Mouse (Mus musculus) limb, embryonic 14.5 days (tissue): ENCODE data around the gene Ttc39a. TPM values are rescaled to one million over a fixed set of nuclear protein-coding genes. Genes with fewer than 3 reads are reported as not detected.

ENCODE experiments used
- ATAC-seq: fragments of 200-750 bp; cut with Nextera tagmentation; 2 replicates; pipeline ENCODE4 v1.8.0; 2017; ENCODE audit warnings: low read depth, moderate number of reproducible peaks, moderate TSS enrichment; ENCODE audit not compliant: low FRiP score
- DNase-seq: peaks from one replicate; pipeline ENCODE4 v3.0.0-alpha.2; 2015; ENCODE audit warnings: low spot score
- H3K27ac ChIP-seq: fragments of 300-500 bp; sonication (generic); replicated peaks from 2 replicates; pipeline ENCODE4 v1.5.1; 2014; ENCODE audit warnings: low read depth, mild to moderate bottlenecking, low read length, moderate library complexity, mixed read lengths
- H3K27me3 ChIP-seq: fragments of 300-500 bp; sonication (generic); 2 replicates; pipeline ENCODE4 v1.6.1; 2014; ENCODE audit warnings: low read length, mixed read lengths; ENCODE audit not compliant: control insufficient read depth, insufficient read depth
- H3K36me3 ChIP-seq: fragments of 300-500 bp; sonication (generic); 2 replicates; pipeline ENCODE4 v1.6.1; 2014; ENCODE audit warnings: mild to moderate bottlenecking, low read length, moderate library complexity, mixed read lengths; ENCODE audit not compliant: control insufficient read depth, insufficient read depth
- H3K4me1 ChIP-seq: fragments of 300-500 bp; sonication (generic); 2 replicates; pipeline ENCODE4 v1.6.1; 2014; ENCODE audit warnings: antibody characterized with exemption, low read length, mixed read lengths; ENCODE audit not compliant: control insufficient read depth, insufficient read depth
- H3K4me2 ChIP-seq: fragments of 300-500 bp; sonication (generic); replicated peaks from 2 replicates; pipeline ENCODE4 v1.6.1; 2014; ENCODE audit warnings: low read depth, mild to moderate bottlenecking, low read length, moderate library complexity; ENCODE audit not compliant: severe bottlenecking
- H3K4me3 ChIP-seq: fragments of 300-500 bp; sonication (generic); replicated peaks from 2 replicates; pipeline ENCODE4 v1.5.1; 2014; ENCODE audit warnings: low read length
- H3K9ac ChIP-seq: fragments of 300-500 bp; sonication (generic); 2 replicates; pipeline ENCODE4 v1.6.1; 2014; ENCODE audit warnings: mild to moderate bottlenecking, low read depth, low read length, moderate library complexity; ENCODE audit not compliant: severe bottlenecking
- H3K9me3 ChIP-seq: fragments of 300-500 bp; sonication (generic); 2 replicates; pipeline ENCODE4 v1.6.1; 2016; ENCODE audit warnings: low read length; ENCODE audit not compliant: control insufficient read depth
- POLR2A ChIP-seq: fragments of 200-500 bp; IDR thresholded peaks from 2 replicates; pipeline ENCODE4 v1.8.0; 2012; ENCODE audit warnings: inconsistent platforms, mild to moderate bottlenecking, moderate library complexity, borderline replicate concordance; ENCODE audit not compliant: insufficient read depth, insufficient read length; ENCODE audit errors: extremely low read depth
- WGBS: fragments of 180-500 bp; shearing (Covaris S2); extraction: QIAGEN DNeasy Blood & Tissue Kit; methylation state at CpG from one replicate; pipeline ENCODE4 v1.1.7; 2014; 5-methylcytosine and 5-hydroxymethylcytosine counted together
- polyA plus RNA-seq, 2 experiments: library from polyadenylated mRNA; depleted of rRNA in 1 of 2; stranded (reverse) in 1 of 2; unstranded in 1 of 2; fragments of >200 nt; fragmentation: Nextera tagmentation in 1 of 2; extraction: Ambion mirVana in 1 of 2; gene quantifications; 2 replicates each; pipeline versions ENCODE4 v1.2.1 to v1.2.3; 2012 to 2014

Gene Ttc39a
- polyA plus RNA-seq, 2 experiments = 4.3 to 5.4 TPM

- Histone ChIP-seq H3K4me1 (no peaks in the 10 kb centered on the region), H3K36me3 (peaks cover 24% of the 10 kb centered on the region), H3K4me2 (no peak overlapping the region), H3K27me3 (no peaks in the 10 kb centered on the region), H3K27ac (no peak overlapping the region), H3K9me3 (no peaks in the 10 kb centered on the region), H3K9ac (no peak overlapping the region), H3K4me3 (no peak overlapping the region)
- TF ChIP-seq POLR2A = no peak
- ATAC-seq (no peak), DNase-seq (no peak)
- WGBS = 83% methylated on average over 6 of the region's 7 CpGs
Observed at GRCm38 (mm10) chr4:109442126-109442525, 35.7 kb downstream of the Ttc39a start.

- no peak overlapping the region for H3K9ac ChIP-seq
- H3K27ac ChIP-seq = no peak overlapping the region
- no peak overlapping the region for H3K4me2 ChIP-seq
- DNase-seq (no peak), ATAC-seq (no peak)
- H3K36me3 ChIP-seq = peaks cover 24% of the 10 kb centered on the region
- no peaks in the 10 kb centered on the region for H3K9me3 ChIP-seq
- WGBS = 80% methylated on average over 4 of the region's 4 CpGs
- H3K4me3 ChIP-seq = no peak overlapping the region
- TF ChIP-seq POLR2A = no peak
- no peaks in the 10 kb centered on the region for H3K27me3 ChIP-seq
- no peaks in the 10 kb centered on the region for H3K4me1 ChIP-seq
Observed at GRCm38 (mm10) chr4:109442649-109443048, 36.2 kb downstream of the Ttc39a start.

GRCm38 (mm10) chr4:109444471-109444870 is 38.0 kb downstream of the Ttc39a start:
- 71% methylated on average over 6 of the region's 6 CpGs for WGBS
- no peak overlapping the region for H3K9ac ChIP-seq
- no peak for TF ChIP-seq POLR2A
- no peak overlapping the region for H3K4me2 ChIP-seq
- H3K27ac ChIP-seq = no peak overlapping the region
- no peaks in the 10 kb centered on the region for H3K9me3 ChIP-seq
- no peaks in the 10 kb centered on the region for H3K4me1 ChIP-seq
- H3K36me3 ChIP-seq = peaks cover 19% of the 10 kb centered on the region
- no peaks in the 10 kb centered on the region for H3K27me3 ChIP-seq
- H3K4me3 ChIP-seq = no peak overlapping the region
- no peak for DNase-seq
- ATAC-seq = no peak

- ATAC-seq = no peak
Observed at GRCm38 (mm10) chr4:109444951-109445350, 38.5 kb downstream of the Ttc39a start.

DNA sequence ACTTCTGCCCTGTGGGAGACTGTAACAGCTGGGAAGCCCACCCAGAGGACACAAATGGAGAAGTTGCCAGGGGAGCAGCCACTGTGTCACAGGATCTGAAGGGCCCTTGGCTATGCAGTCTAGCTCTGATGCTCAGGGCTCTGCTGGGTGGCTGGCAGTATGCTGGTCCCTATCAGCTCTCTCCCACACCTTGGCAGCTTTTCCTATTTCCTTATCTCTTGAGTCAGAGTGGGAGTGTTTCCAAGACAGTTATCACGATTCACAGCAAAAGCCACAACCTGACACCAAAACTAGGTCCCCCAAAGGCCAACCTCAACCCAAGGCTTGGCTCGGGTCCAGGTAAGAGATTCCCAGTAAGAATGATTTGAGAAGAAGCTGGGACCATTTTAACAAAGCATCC is 39.0 kb downstream of the Ttc39a start:
- no peak for TF ChIP-seq POLR2A
- WGBS = 86% methylated on average over 2 of the region's 2 CpGs
- ATAC-seq (no peak), DNase-seq (no peak)
- Histone ChIP-seq H3K27ac (no peak overlapping the region), H3K36me3 (peaks cover 21% of the 10 kb centered on the region), H3K4me3 (no peak overlapping the region), H3K4me1 (no peaks in the 10 kb centered on the region), H3K9me3 (no peaks in the 10 kb centered on the region), H3K4me2 (no peak overlapping the region), H3K9ac (no peak overlapping the region), H3K27me3 (no peaks in the 10 kb centered on the region)

More at GRCm38 (mm10) chr4:109444951-109445350, 38.5 kb downstream of the Ttc39a start:
- TF ChIP-seq POLR2A = no peak
- DNase-seq = no peak
- H3K27me3 ChIP-seq = no peaks in the 10 kb centered on the region
- H3K27ac ChIP-seq = no peak overlapping the region
- H3K9ac ChIP-seq = no peak overlapping the region
- no peaks in the 10 kb centered on the region for H3K9me3 ChIP-seq
- H3K36me3 ChIP-seq = peaks cover 18% of the 10 kb centered on the region
- 44% methylated on average over 2 of the region's 2 CpGs for WGBS
- no peak overlapping the region for H3K4me3 ChIP-seq
- no peaks in the 10 kb centered on the region for H3K4me1 ChIP-seq
- H3K4me2 ChIP-seq = no peak overlapping the region

DNA sequence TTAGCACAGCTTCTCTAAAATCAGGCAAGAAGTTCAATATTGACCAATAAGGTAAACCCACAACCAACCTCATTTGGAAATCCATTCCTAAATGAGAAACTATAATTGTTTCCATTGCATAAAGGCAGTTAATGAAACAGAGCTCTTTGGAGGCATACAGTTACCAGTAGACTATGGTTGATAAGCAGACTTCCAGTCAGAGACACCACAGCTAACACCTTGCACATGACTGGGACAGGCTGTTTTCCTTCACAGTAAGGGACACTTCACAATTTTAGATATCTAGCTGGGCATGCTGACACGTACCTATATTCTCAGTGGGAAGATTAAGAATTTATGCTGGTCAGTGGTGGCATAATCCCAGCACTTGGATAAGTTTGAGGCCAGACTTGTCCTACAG is 39.5 kb downstream of the Ttc39a start:
- H3K9me3 ChIP-seq = no peaks in the 10 kb centered on the region
- H3K27ac ChIP-seq = no peak overlapping the region
- H3K27me3 ChIP-seq = no peaks in the 10 kb centered on the region
- ATAC-seq = no peak
- H3K9ac ChIP-seq = no peak overlapping the region
- peaks cover 22% of the 10 kb centered on the region for H3K36me3 ChIP-seq
- H3K4me3 ChIP-seq = no peak overlapping the region
- H3K4me1 ChIP-seq = no peaks in the 10 kb centered on the region
- TF ChIP-seq POLR2A = no peak
- WGBS = 85% methylated on average over 1 of the region's 1 CpGs
- no peak for DNase-seq
- no peak overlapping the region for H3K4me2 ChIP-seq
